ENCODE assay signal across 11 mouse cellular contexts in the genomic region with DNA sequence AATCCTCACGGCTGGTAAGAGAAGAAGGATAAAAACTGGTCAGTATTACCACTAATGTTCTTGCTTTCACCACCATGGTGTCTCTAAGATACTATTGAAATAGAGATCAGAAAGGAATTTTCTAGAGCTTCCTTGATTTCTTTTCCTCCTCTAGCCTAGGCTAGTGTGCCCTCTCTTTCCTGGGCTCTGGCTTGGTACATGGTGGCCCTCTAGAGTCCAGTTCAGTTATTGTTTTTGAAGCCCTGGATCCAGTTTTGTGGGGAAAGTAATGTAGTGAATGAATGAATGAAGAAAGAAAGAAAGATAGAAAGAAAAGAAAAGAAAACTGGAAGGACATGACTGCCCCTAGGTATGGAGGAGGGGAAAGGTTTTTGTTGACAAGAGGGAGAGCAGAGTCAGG. TPM values are rescaled to one million over a fixed set of nuclear protein-coding genes. Genes with fewer than 3 reads are reported as not detected.
DNase-seq lines count a peak whose midpoint lies in the region; ATAC-seq and TF ChIP-seq lines count a peak whose summit lies in the region.
"Had no signal": no experiment of that assay in that cellular context is flagged by ENCODE, and none has a peak within 500 bp of the region (broad histone marks: within the 10 kb centered on the region; RNA-seq: fewer than 3 reads in every experiment).

No protein-coding gene starts in this region.

- intact Hi-C loops in gastrocnemius, adult 2 months (cut with DNase I) = loop anchor here (1.0 to 5.0 kb wide), 2 partner anchors 94 to 109 kb away; no protein-coding TSS in a partner anchor

- no peak overlapping the region for H3K9ac ChIP-seq in stomach, postnatal 0 days (ENCODE audit: low read length)
- H3K9ac ChIP-seq in forebrain, embryonic 15.5 days (replicated peaks) = no peak overlapping the region
- H3K9ac ChIP-seq: hindbrain, embryonic 15.5 days; liver, embryonic 13.5 days; neural tube, embryonic 13.5 days had no signal

- DNase-seq in gastrocnemius, adult 2 months = no peak
- DNase-seq in gastrocnemius, adult 8-10 months (ENCODE audit: low spot score in 2 of 2) = no peak
- peak; percentile 16 for DNase-seq in urinary bladder, postnatal 14 days (ENCODE audit: low spot score)
- no peak for DNase-seq in urinary bladder, postnatal 25 days (ENCODE audit: low spot score)
- peak; percentile 49 for DNase-seq in kidney, adult 9 months
- DNase-seq in stomach, postnatal 0 days (ENCODE audit: low spot score) = peak; percentile 23
- DNase-seq in gastrocnemius, postnatal 10 days = no peak
- DNase-seq: liver, embryonic 13.5 days had no signal

- H3K4me1 ChIP-seq in stomach, postnatal 0 days (replicated peaks; ENCODE audit: control insufficient read depth, insufficient read depth) = no peaks in the 10 kb centered on the region
- no peaks in the 10 kb centered on the region for H3K4me1 ChIP-seq in forebrain, embryonic 15.5 days

- 76% methylated on average over 1 of the region's 1 CpGs for WGBS in stomach, postnatal 0 days
- 71% methylated on average over 1 of the region's 1 CpGs for WGBS in forebrain, embryonic 15.5 days

- ATAC-seq in stomach, postnatal 0 days (ENCODE audit: low FRiP score, low TSS enrichment) = peak; percentile 48; the same call in 1 of the 2 replicates
- ATAC-seq in forebrain, embryonic 15.5 days (replicated peaks) = no peak

- no peaks in the 10 kb centered on the region for H3K27me3 ChIP-seq in stomach, postnatal 0 days (ENCODE audit: control insufficient read depth, insufficient read depth, low read length)
- no peaks in the 10 kb centered on the region for H3K27me3 ChIP-seq in forebrain, embryonic 15.5 days
- H3K27me3 ChIP-seq: hindbrain, embryonic 15.5 days; liver, embryonic 13.5 days; neural tube, embryonic 13.5 days had no signal

- no peak overlapping the region for H3K27ac ChIP-seq in gastrocnemius, adult 2 months
- no peak overlapping the region for H3K27ac ChIP-seq in stomach, postnatal 0 days (replicated peaks)
- no peak overlapping the region for H3K27ac ChIP-seq in forebrain, embryonic 15.5 days (replicated peaks)
- H3K27ac ChIP-seq: hindbrain, embryonic 15.5 days; liver, embryonic 13.5 days; neural tube, embryonic 13.5 days had no signal

- peak; percentile 75 for TF ChIP-seq CTCF in gastrocnemius, adult 2 months (IDR thresholded peaks at IDR 0.05)
- TF ChIP-seq CTCF in stomach, postnatal 0 days (IDR thresholded peaks at IDR 0.05; ENCODE audit: low read depth) = peak; percentile 85

- TF ChIP-seq EP300 in stomach, postnatal 0 days (optimal IDR thresholded peaks at IDR 0.05) = no peak

- no peak overlapping the region for H3K4me3 ChIP-seq in gastrocnemius, adult 2 months
- H3K4me3 ChIP-seq in stomach, postnatal 0 days (ENCODE audit: low read depth, low read length) = no peak overlapping the region
- no peak overlapping the region for H3K4me3 ChIP-seq in forebrain, embryonic 15.5 days
- H3K4me3 ChIP-seq: hindbrain, embryonic 15.5 days; liver, embryonic 13.5 days; neural tube, embryonic 13.5 days had no signal

- H3K4me2 ChIP-seq in stomach, postnatal 0 days (replicated peaks; ENCODE audit: low read depth) = no peak overlapping the region
- H3K4me2 ChIP-seq in forebrain, embryonic 15.5 days (replicated peaks) = no peak overlapping the region
- H3K4me2 ChIP-seq: hindbrain, embryonic 15.5 days; liver, embryonic 13.5 days; neural tube, embryonic 13.5 days had no signal

- no peaks in the 10 kb centered on the region for H3K36me3 ChIP-seq in stomach, postnatal 0 days (ENCODE audit: control insufficient read depth, insufficient read depth, low read length)
- H3K36me3 ChIP-seq in forebrain, embryonic 15.5 days = no peaks in the 10 kb centered on the region
- H3K36me3 ChIP-seq: hindbrain, embryonic 15.5 days; liver, embryonic 13.5 days; neural tube, embryonic 13.5 days had no signal

- H3K9me3 ChIP-seq in stomach, postnatal 0 days (ENCODE audit: control insufficient read depth, low read length) = no peaks in the 10 kb centered on the region
- no peaks in the 10 kb centered on the region for H3K9me3 ChIP-seq in forebrain, embryonic 15.5 days
- H3K9me3 ChIP-seq: hindbrain, embryonic 15.5 days; liver, embryonic 13.5 days; neural tube, embryonic 13.5 days had no signal

RNA-seq across cellular contexts. Expression of a gene that starts 4.3 kb away (rescaled TPM):
- under 1 TPM; 0.33 to 0.45 TPM for total RNA-seq in gastrocnemius, adult 2 months (2021)
- total RNA-seq in gastrocnemius, adult 8-10 months (2022) = under 1 TPM in 3 of 4 experiments, not detected in 1; 0.11 to 0.65 (median 0.19) TPM
- polyA plus RNA-seq in stomach, postnatal 0 days (2015; fragmentation: Nextera tagmentation; extraction: Ambion mirVana) = 0.47 TPM in 2 replicates
- 0.28 and 0.52 TPM in 2 replicates for polyA plus RNA-seq in forebrain, embryonic 15.5 days (2015; fragmentation: Nextera tagmentation; extraction: Ambion mirVana)
- total RNA-seq in gastrocnemius, postnatal 10 days (2021) = under 1 TPM; 0.23 to 0.68 TPM

RNA-seq across cellular contexts. Expression of a gene that starts 28.1 kb away (rescaled TPM):
- 1 to 10 TPM; 4.5 to 7.6 TPM for total RNA-seq in gastrocnemius, adult 2 months (2021)
- 1 to 10 TPM; 3.5 to 6.2 (median 5.3) TPM for total RNA-seq in gastrocnemius, adult 8-10 months (2022)
- polyA plus RNA-seq in stomach, postnatal 0 days (2015; fragmentation: Nextera tagmentation; extraction: Ambion mirVana) = 67.2 and 71.1 TPM in 2 replicates
- 51.3 and 59.1 TPM in 2 replicates for polyA plus RNA-seq in forebrain, embryonic 15.5 days (2015; fragmentation: Nextera tagmentation; extraction: Ambion mirVana)
- 10 to 100 TPM; 11.3 to 15.2 TPM for total RNA-seq in gastrocnemius, postnatal 10 days (2021)

RNA-seq across cellular contexts. Expression of a gene that starts 31.2 kb away (rescaled TPM):
- 10 to 100 TPM; 34.8 to 38.4 TPM for total RNA-seq in gastrocnemius, adult 2 months (2021)
- 10 to 100 TPM; 35.0 to 46.2 (median 37.3) TPM for total RNA-seq in gastrocnemius, adult 8-10 months (2022)
- polyA plus RNA-seq in stomach, postnatal 0 days (2015; fragmentation: Nextera tagmentation; extraction: Ambion mirVana) = 23.4 and 25.0 TPM in 2 replicates
- polyA plus RNA-seq in forebrain, embryonic 15.5 days (2015; fragmentation: Nextera tagmentation; extraction: Ambion mirVana) = 3.9 TPM in 2 replicates
- 10 to 100 TPM; 23.1 to 24.2 TPM for total RNA-seq in gastrocnemius, postnatal 10 days (2021)

Comparison
In these comparisons a context has a peak if more than half of its experiments do, and no peak if none do; other contexts are left out.
1. DNase-seq: peak in urinary bladder, postnatal 14 days (single experiment), kidney, adult 9 months (single experiment) and stomach, postnatal 0 days (single experiment); none in gastrocnemius, adult 2 months (single experiment), gastrocnemius, adult 8-10 months (0 of 2), urinary bladder, postnatal 25 days (single experiment) and gastrocnemius, postnatal 10 days (single experiment).